Mouse (Mus musculus): Measurements from ENCODE around the gene Ipcef1.

DNA sequence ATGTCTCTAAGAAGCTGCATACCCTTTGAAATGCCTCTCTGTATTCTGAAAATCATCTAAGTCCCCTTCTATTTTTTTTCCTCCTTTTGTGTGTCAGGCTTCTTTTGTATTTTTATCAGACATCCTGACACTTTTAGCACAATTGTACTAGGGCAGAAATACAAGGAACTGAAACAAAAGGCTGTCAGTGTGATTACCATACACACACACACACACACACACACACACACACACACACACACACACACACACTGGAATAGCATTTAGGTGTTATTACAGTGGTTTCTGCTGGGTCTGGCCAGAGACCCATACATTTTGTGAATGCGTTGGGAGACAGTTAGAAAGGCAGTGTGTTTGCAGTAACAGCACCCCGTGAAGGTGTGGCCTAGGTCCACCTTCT lies 18.8 kb downstream of the Ipcef1 start:
- TF ChIP-seq NANOG (IDR thresholded peaks at IDR 0.05; ENCODE audit: borderline replicate concordance, low read length) (no peak), CTCF (conservative IDR thresholded peaks at IDR 0.05; ENCODE audit: low read length) (no peak)

Measured in E14TG2a.4 (cell line).